Mouse (Mus musculus) kidney, adult 11 months (tissue): ENCODE measurements at regions not wholly inside any gene's neighbourhood (a gene's known extent, or its start where the extent isn't known, plus 50 kb on each side); places are given as distances from the start of the nearest gene placed in this dataset.
A peak's percentile ranks its signal among the peaks of the same experiment; 100 is the strongest.

Source experiments
- DNase-seq: peaks from one replicate; pipeline ENCODE4 v3.0.0; 2022

- peak; percentile 49 for DNase-seq
These were observed 69.5 kb downstream of the Ephb3 start for GRCm38 (mm10) chr16:21274012-21274528.

DNA sequence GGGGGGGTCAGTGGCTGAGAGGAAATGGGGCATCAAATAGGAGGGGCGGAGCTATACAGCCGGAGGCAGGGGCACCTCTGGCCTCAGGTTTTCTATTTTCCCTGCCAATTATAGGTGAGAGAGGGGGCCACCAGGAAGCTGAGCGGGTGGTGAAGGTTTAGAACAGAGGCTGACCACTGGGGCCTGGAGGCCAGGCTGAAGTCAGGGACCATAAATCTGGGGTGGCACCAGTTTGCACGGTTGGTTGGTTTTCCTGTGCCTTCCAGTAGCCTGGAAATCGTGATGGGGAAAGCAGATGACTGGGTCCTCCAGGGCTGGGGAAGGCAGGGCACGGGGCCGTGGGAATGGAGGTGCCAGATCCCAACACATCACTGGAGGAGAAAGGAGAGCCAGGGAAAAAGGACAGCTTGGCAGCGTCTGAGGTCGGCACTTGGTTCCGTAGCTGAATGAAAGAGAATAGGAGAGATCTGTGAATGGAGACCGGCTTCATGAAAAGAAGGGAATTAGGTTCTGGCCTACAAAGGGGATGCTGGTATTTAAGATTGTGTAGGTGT is 73.3 kb downstream of the Ephb3 start:
- peak; percentile 41 for DNase-seq

- no peak for DNase-seq
These were observed 73.8 kb downstream of the Ephb3 start for GRCm38 (mm10) chr16:21278387-21278786.

DNA sequence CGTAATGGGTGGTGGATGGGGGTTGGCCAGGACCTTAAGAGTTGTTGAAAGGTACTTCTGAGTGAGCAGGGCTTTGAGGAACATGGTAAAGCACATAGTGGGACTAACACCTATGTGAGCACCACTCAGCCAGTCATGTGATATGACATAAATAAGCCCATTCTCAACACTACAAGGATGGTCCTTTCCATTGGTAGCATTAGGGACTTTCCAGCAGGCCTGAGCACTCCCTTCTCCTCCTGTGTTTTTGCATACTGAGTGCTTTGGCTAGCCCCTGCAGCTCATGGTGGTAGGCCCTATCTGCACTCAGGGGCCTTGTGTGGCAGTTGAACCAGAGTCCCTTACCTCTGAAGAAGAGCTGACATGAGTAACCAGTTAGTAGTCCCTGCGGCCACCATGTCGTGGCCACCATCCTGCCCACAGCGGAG is 75.7 kb downstream of the Ephb3 start:
- no peak for DNase-seq

DNA sequence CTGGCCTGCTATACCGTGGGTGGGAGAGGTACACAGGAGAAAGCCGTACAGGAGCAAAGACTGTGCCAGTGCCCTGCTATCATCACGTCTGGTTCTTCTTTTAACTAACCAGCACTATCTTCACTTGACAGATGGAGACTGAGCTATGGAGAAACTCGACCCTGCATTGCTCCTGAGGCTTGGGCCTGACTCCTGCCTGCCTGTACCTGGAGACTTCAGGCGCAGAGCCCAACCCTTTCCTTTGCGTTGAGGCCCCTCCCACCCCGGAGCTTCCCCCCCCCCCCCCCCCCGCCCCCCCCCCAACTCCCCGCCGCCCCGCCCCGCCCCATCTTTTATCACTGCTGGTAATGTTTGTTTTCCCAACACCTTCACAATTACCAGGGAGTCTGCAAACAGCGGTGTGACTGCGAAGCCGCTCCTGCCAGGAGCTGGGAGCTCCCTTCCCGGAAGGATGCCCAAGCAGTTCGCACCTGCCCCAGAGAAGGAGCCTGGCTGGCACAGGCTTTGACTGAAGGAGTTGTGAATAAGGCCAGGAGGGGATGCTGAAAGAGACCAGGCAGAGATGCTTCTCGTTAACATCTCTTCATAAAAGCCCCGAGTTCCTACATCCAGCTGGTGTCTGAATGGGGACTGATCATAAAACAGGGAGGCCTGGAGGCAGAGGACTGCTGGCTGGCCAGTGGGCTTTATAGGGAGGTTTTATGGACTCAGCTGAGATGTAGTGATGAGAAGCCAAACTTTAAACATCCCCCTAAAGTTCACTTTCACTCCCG is 77.6 kb downstream of the Ephb3 start:
- DNase-seq: no peak

DNA sequence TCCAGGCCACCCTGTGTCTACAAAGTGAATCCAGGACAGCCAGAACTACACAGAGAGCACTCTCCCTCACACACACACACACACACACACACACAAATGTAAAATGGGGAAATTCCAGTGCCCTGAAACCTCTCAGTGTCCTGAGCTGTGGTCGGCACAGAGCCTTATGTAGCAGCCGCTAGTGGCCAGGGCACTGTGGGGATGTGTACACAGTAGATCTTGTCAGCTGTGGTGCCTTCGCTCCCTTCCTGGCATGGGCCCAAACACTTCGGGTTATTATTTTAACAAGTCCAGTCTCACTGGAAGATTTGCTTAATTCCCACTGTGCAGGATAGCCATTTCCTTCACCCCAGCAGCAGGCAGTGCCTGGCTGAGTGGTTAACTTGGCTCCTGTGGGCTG is 81.5 kb downstream of the Ephb3 start:
- no peak for DNase-seq

DNA sequence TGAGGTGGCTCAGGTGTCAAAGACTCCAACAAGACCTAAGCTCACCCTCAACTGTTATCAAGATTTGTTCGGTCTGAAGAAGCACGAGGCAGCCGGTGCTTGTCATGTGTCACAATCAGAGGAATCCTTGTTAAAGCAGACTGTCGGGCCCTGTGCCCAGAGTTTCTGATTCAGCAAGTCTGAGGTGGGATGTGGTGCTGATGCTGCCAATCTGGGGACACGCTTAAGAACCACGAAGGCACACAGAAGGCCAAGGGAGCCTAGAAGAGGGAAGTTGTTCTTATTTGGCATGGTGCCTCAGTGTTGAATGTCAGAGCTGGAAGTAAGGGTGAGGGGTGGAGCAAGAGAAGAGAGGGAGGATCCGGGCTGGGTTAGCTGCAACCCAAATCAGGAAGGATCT is 85.0 kb downstream of the Ephb3 start:
- DNase-seq: no peak

- no peak for DNase-seq
These were observed 88.5 kb downstream of the Ephb3 start for GRCm38 (mm10) chr16:21293010-21293409.

GRCm38 (mm10) chr16:21293569-21293968 is 89.0 kb downstream of the Ephb3 start:
- no peak for DNase-seq

GRCm38 (mm10) chr16:21294677-21295411 is 90.3 kb downstream of the Ephb3 start:
- no peak for DNase-seq

DNA sequence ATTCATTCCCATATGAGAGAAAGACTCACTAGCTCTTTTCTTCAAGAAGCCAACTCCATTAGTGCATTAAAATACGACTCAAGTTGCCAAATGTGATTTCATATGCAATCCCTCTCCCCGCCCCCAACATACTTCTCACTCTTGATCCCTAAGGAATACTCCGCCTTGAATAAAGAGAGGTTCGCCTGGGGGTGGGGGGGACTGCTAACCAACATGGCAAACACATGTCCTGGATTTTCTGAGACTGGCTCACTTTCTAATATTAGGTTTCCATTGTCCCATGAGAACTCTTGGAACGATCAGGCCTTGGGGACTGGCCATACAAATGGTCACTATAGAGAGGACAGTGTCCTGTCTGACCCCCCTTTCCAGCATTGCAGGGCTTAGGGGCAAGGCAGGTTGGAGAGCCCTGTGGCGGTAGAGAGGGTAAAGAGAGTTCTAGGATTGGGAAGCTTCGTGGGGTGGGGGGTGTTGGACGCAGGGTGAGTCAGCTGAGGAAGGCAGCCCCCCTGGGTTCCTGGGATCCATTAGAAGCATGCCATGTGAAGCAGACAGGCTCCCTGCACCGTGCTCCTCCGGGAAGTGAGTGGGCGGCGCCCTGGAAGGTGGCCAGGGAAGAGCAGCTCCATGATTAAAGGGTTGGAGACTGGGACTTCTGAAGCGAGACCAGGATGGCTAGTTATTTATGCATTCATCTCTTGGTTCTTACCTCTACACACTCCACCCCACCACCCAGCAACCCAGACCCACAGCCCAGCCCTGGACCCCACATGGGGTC is 91.6 kb downstream of the Ephb3 start:
- DNase-seq: no peak

DNA sequence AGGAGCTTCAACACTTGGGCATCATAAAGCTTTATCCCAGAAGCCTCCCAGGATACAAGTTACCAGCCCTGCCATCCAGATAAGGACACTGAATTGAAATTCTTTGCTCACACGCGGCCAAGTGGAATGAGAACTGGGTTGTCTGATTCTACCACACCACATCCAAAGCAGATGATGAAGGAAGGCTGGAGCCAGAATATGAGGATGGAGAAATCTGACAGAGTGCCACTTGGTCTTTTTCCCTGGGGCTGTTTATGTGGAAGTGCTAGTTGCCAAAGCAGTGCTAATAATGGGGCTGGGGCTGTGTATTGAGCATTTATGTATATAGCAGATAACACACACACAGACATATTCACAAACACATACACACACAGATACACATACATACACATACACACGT is 92.2 kb downstream of the Ephb3 start:
- DNase-seq: no peak

GRCm38 (mm10) chr16:21298866-21299265 is 94.3 kb downstream of the Ephb3 start:
- DNase-seq: no peak

GRCm38 (mm10) chr16:21305859-21306258 is 101.3 kb downstream of the Ephb3 start:
- no peak for DNase-seq

GRCm38 (mm10) chr16:21308513-21308912 is 104.0 kb downstream of the Ephb3 start:
- DNase-seq: no peak

DNA sequence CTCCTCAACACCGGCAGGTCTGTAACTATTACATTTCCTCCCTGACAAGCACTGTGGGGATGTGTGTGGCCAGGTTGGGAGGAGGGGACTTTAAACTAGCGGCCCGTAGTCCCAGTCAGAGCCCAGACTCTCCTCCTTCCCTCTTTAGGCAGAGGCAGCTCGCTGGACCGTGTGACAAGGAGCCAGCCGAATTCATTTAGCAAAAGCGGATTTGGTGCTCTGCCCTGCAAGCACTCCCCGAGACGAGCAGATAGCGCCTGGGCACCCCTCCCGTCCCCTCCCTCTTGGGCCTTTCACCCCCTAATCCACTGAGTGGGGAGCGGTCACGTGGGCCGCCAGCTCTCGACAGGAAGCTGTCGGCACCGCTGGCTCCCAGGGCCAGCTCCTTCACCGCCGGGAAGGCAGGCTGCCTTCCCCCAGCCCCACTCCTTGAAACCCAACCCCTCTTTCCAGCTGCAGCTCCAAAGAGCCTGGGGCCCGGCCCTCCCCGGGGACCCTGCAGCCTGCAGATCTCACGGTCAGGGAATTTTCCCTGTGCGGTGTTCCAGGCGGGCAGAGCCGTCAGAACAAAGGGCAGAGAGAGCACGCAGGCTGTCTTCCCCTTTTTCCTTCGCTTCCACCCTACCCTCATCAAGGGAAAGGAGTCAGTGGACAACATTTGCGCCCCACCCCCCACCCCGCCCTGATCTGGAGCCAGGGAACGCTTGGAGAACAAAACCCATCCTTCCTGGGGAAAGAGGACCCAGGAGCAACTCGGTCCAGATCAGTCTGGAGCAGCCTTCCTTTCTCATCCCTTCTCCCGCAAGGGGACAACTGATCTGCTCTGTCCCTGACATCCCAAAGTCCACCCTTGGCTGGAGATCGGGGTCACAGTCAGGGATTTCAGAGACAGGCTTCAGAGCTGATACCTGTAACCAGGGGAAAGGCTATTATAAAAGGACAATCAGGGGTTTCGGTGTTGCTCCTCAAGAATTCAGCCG is 106.4 kb downstream of the Ephb3 start:
- DNase-seq: peak; percentile 46

GRCm38 (mm10) chr16:21311781-21312180 is 107.2 kb downstream of the Ephb3 start:
- DNase-seq: no peak

- DNase-seq: no peak
These were observed 107.2 kb upstream of the Vps8 start for GRCm38 (mm10) chr16:21315751-21316151.

GRCm38 (mm10) chr16:21318009-21318639 is 104.8 kb upstream of the Vps8 start:
- no peak for DNase-seq

DNA sequence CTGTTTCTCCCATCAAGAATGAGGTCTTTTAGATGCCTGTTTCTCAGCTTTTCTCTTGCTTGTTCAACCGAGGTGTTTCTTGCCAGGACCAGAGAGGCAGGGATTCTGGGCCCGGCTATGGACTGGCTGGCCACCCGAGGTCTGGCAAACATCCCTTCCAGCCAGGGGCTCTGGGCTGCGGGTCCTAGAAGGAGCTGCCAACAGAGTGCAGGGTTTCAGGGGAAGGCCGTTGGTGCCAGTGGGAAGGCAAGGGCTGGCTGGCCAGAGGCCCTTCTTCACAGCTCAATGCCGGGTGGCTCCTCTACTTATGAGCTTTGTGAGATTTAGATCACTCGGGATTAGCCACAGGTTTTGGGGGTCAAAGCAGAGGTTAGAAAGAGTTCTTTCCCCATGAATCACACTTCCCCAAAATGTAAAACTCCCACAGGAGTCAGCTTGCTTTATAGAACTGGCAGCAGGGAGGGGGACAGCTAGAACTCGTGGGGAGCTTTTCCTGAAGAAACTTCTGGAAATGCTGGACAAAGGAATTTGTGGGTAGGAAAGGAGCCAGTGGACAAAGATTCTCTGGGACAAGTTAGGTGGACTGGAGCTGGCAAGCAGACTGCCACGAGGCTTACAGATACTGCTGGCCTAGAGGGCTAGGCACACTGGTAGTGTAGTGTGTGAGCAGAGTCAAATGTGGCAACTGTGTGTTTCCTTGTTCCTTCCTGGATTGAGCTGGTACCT is 104.1 kb upstream of the Vps8 start:
- no peak for DNase-seq

DNA sequence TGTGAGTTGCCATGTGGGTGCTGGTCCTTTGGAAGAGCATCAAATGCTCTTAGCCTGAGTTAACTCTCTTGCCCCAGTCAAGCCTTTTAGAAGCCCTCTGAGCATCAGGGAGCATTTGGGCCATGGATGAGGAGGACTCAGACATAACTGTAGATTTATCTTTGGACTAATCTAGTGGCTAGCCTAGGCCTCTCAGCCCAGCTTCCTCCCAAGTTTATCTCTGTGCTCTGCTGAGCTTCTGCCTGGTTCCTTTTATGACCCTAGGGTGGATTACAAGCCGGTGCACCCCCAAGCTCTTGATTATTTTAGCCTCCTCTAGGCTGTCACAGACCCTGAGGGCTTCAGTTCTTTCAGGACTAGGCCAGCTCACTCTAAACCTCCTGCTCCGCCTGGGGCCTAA is 102.6 kb upstream of the Vps8 start:
- no peak for DNase-seq
